Mouse (Mus musculus) right cerebral cortex, postnatal 36 days (tissue): ENCODE data around the gene Ptprcap.
A peak's percentile ranks its signal among the peaks of the same experiment; 100 is the strongest.
"Not testable (repeated sequence)": the region's sequence is repeated elsewhere in the genome, so short reads cannot be mapped to it uniquely, and the experiment has no call there.

ENCODE experiments used
- DNase-seq, 2 experiments: peaks; one replicate each; pipeline ENCODE4 v3.0.0; 2022; ENCODE audit warnings: low spot score in 2 of 2, mixed read lengths in 1 of 2

Gene Ptprcap

DNA sequence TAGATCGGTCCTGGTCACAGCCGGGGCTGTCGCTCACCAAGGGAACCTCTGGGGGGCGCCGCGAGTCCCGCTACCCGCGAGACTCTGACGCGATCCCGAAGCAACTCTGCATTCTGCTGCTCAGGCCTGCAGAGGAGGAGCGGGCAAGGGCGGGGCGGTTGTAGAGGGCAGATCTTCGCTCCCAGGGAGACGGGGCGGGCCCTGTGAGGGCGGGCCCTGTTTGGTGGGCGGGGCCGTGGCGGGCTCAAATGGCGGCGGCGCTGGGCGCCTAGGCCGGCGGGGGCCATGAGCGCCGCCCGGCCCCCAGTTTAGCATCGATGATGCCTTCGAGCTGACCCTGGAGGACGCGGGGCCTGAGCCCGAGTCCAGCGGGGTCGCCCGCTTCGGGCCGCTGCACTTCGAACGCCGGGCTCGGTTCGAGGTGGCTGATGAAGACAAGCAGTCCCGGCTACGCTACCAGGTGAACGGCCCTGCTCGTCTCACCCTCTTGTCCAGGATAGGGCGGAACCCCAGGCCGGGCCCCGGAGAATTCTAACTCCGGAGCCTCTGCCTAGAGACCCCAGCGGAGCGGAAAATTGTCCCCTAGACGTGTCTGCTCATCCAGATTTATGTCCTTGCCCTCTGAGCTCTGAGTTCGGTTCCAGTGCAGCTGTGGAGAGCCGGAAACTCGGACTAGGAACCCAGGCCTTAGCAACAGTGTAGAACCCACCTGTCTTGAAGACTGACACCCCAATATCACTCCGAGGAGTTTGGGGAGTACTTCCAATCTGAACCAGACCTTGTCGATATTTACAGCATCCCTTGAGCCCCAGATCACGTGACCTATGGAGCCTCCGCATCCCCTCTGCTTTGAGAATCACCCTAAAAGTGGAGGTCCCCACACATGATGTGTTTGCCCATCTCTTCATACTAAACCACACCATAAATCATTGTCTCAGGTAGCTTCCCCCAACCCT lies 27.4 kb upstream of the Ptprcap start, which contains the start of gene Aip:
Gene Aip, minus strand, starts transcription at position 118 of the 956 bp plus-strand sequence.
- DNase-seq: peak; percentile 97 to 98

GRCm38 (mm10) chr19:4126759-4127495 lies 26.5 kb upstream of the Ptprcap start:
- no peak for DNase-seq

- no peak for DNase-seq
Observed at GRCm38 (mm10) chr19:4129462-4129861, 23.9 kb upstream of the Ptprcap start.

GRCm38 (mm10) chr19:4130106-4130505 lies 23.3 kb upstream of the Ptprcap start:
- DNase-seq: no peak

GRCm38 (mm10) chr19:4131075-4131474 lies 22.3 kb upstream of the Ptprcap start:
- no peak for DNase-seq

DNA sequence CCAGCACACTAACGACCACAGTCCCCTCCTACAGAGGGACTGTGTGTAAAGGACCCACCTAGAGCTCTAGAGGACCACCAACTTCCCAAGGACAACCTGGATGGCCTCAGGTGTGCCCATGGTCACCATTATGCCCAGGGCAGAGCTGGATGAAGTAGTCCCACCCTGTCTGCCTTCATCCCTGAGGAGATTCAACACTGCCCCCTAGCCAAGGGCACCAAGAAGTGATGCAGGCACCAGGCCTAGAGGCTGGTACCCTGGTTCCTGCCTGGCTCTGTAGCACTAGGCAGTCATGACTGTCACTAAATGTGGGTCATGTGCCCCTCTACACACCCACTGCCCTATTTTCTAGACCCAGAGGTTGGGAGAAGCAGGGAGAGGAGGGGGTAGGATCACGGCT lies 21.6 kb upstream of the Ptprcap start:
- DNase-seq: no peak

DNA sequence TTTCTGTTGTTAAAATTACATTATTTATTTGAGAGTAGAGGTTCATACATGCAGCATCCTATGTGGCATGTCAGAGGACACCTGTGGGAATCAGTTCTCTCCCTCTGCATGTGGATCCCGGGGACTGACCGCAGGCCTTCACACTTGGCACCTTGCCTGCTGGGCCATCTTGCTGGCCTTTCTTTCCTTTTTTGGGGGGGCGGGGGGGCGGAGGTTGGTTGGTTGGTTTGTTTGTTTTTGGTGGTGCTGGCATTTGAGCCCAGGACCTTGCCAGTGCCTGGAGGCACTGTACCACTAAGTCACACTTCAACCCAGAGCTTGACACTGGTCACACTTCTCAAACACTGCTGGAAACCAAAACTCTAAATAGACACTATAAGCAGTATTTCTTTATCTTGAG lies 19.1 kb upstream of the Ptprcap start:
- no peak for DNase-seq

DNA sequence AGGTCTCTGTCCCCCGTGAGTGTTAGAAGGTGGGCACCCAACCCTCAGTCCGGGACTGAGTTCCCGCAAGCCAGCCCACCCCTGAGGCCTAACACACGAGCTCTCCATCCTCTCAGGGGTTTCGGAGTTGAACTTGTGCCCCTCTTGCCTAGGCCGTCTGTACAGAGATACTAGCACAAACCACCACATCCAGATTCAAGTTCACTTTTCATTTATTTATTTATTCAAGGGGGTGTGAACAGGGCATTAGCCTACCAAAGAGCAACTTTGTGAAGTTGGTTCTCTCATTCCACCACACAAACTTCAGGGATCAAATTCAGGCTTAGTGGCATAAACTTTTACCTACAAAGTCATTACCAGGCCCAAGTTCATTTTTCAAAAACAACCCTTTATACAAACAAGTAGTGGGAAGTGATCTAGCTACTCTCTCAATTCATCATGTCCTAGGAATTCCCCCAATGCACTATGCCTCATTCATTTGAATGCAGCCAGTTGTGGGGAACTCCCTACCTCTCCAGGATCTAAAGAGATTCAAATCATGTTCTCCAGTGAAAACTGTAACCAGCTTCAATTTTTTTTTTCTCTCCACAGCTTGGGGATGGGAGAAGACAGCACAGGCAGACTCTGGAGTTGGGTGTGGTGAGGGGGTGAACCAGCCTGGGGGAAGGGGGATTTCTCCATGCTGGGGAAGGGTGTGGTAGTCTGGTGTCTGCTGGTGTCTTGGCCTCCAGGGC lies 18.0 kb upstream of the Ptprcap start:
- DNase-seq: not testable (repeated sequence)

- DNase-seq: not testable (repeated sequence)
Observed at GRCm38 (mm10) chr19:4135963-4136345, 17.4 kb upstream of the Ptprcap start.

DNA sequence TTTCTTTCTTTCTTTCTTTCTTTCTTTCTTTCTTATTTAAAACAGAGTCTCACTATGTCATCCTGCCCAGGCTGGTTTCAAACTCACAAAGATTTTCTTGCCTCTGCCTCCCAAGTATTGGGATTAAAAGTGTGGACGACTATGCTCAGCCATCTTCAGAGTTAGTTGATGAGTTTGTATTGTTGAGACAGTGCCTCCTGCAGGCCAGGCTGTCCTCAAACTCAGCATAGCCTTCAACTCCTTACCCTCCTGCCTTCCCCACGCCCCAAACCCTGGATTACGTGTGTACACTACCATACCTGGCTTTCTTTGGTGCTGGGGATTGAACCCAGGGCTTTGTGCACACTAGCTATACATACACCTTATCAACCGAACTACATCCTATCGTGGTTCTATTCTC lies 16.9 kb upstream of the Ptprcap start:
- DNase-seq: no peak

- no peak for DNase-seq
Observed at GRCm38 (mm10) chr19:4137913-4138312, 15.5 kb upstream of the Ptprcap start.

- DNase-seq: no peak
Observed at GRCm38 (mm10) chr19:4139446-4139845, 14.0 kb upstream of the Ptprcap start, which contains the start of gene Gpr152. Gpr152 (plus strand) TSS chr19:4139787.

GRCm38 (mm10) chr19:4140147-4140546 lies 13.3 kb upstream of the Ptprcap start:
- no peak for DNase-seq

DNA sequence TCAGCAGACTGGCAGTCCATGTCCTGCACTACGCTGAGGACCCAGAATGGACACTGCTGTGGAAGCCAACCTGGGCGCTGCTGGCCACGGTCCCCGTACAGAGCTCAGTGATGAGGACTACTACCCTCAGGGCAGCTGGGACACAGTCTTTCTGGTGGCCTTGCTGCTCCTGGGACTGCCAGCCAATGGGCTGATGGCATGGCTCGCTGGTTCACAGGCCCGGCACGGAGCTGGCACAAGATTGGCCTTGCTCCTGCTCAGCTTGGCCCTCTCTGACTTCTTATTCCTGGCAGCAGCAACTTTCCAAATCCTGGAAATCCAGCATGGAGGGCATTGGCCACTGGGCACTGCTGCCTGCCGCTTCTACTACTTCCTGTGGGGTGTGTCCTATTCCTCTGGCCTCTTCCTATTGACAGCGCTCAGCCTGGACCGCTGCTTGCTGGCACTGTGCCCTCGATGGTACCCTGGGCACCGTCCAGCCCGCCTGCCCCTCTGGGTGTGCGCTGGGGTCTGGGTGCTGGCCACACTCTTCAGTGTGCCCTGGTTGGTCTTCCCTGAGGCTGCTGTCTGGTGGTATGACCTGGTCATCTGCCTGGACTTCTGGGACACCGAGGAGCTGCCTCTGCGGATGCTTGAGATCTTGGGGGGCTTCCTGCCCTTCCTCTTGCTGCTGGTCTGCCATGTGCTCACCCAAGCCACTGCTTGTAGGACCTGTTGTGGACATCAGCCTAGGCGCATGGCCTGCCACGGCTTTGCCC lies 10.8 kb upstream of the Ptprcap start:
- no peak for DNase-seq

DNA sequence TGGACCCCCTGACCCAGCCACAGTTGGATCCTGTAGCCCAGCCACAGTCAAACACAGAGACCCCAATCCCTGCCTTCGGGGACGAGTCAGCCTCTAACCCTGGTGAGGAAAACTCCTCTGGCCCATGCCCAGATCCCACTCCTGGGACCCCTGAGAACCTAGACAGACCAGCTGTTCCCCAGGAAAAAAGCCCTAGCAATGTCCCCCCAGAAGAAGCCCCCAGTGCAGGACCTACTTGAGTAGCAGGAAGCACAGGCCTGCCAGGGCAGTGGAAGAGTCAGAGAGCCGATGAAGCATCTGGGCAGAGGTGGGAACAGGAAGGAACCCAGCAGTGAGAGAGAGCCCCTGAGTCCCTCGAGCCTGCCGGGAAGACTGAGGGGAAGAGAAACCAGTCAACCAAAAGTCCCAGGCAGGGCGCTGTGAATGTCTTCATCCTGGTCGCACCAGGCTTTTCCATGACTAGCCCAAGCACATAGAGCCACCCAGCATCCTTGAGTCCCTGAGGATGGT lies 9.6 kb upstream of the Ptprcap start, which contains the start of gene Cabp4:
Gene Cabp4, minus strand, starts transcription at position 275 of the 510 bp plus-strand sequence.
- DNase-seq: no peak

GRCm38 (mm10) chr19:4144550-4145498 lies 8.6 kb upstream of the Ptprcap start:
- no peak for DNase-seq

DNA sequence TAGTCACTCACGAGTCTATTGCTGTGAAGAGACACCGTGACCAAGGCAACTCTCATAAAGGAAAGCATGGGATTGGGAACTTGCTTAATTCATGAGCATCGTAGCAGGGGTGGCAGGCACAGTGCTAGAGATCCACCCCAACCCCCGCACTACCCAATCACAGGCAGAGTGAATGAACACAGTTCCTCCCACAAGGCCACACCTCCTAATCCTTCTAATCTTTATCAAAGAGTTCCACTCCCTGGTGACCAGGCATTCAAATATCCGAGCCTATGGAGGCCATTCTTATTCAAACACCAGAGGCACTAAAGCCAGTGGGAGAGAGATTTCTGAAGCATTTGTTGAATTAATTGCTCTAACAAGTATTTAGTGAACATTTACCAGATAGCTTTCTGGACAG lies 7.5 kb upstream of the Ptprcap start:
- DNase-seq: no peak

- DNase-seq: no peak
Observed at GRCm38 (mm10) chr19:4146366-4147021, 6.9 kb upstream of the Ptprcap start.

DNA sequence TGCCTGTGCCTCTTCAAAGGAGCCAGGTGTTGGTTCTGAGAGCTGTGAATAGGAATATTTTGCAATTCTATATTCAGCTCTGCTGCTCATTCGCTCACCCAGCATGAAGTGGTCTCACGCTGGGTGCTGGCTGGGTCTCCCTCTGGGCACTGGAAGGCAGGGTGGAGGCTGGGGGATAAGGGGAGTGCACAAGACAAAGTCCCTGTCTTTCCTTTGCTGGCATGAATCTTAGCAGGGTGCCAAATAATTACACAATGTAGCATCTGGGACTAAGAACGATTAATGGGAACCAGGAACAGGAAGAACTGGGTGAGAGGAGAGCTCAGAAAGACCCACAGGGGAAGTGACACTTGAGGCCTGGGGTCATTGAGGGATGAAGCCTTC lies 6.4 kb upstream of the Ptprcap start:
- no peak for DNase-seq
